Mouse (Mus musculus) adrenal gland, adult 8-10 months (tissue): ENCODE measurements around the gene Fkbp6. TPM values are rescaled to one million over a fixed set of nuclear protein-coding genes. Genes with fewer than 3 reads are reported as not detected.

Experiments used
- DNase-seq: peaks from one replicate; pipeline ENCODE4 v3.0.0; 2022
- total RNA-seq, 4 experiments: library from RNA; stranded (reverse); gene quantifications; 2 replicates each; pipeline ENCODE4 v1.2.4; 2022

The Fkbp6 gene
- total RNA-seq, 4 experiments from 2014 or later: 0.21 to 0.52 TPM; not detected in 2

DNA sequence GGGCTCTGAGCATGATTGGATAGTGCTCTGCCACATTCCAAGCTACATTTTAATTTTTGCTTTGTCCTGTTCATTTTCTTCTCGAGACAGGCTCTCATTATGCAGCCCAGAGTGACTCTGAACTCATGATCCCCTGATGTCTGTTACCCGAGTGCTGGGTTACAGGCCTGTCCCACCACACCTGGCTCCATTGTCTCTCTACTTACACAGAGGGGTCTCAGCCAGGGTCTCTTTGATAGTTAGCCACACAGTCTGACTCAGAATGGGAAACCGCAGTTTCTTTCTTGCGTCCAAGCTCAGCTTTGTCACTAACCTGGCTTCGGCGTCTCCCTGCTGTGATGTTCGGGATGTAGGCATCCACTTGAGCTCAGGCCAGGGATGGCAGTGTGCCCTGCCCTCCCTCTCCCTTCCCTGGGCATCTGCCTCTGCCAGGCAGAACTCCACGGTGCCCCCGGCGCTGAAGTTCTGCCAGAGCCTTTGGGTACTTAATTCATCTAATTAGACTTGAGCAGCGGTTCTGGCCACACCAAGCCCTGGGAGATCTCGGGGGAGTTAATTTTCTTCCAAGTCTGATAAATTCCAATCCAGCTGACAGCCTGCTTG, 78.2 kb downstream of the Fkbp6 start:
- DNase-seq: no peak

DNA sequence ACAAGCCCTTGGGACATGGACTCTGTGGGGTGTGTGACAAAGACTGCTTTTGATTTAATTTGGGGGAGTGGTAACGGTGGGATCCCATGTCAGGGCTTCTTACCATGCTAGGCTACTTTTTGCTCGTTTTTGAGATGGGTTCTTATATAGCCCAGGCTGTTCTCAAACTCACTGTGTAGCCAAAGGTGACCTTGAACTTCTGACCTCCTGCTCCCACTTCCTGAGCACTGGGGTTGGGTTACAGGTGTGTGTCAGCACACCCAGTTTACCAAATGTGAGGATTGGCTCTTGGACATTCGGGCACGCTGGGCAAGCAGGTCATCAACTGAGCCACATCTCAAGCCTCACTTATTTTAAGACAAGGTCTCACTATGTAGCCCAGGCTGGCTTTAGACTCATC, 79.5 kb downstream of the Fkbp6 start:
- DNase-seq: no peak

DNA sequence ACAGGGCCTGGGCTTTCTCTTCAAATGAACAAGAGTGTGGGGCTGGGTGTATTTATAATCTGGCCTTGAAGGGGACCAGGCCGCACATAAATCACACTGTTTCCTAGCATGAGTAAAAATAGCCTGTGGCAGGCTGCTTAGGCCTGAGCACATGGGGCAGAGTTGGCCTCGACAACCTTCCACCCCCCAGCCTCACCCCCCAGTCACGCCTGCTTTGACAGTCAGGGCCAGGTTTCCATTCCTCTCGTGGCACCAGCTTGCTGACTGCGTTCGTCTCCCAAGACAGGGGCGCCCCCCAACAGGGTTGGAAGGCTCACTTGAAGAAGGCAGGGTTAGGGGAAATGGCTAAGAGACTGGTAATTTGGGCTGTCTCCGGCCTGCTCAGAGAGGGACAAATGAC, 80.4 kb downstream of the Fkbp6 start:
- peak; percentile 45 for DNase-seq

DNA sequence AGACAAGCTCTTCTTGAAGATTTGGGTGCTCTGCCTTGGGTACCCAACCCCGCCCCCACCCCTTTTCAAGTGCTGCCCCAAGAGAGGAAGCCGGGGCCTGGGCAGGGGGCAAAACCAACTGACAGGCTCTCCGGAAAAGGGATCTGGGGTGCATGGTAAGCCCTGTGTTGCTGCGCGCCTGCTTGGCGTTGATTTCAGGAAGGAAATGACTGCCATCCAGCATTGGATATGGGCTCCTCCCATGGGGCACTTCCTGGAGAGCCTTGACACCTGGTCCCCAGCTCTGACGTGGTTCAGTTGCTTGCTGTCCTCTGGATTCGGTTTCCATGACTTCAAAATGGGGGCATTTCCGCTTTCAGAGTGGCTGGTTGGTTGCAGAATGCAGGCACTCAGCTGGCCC, 85.3 kb downstream of the Fkbp6 start:
- no peak for DNase-seq

DNA sequence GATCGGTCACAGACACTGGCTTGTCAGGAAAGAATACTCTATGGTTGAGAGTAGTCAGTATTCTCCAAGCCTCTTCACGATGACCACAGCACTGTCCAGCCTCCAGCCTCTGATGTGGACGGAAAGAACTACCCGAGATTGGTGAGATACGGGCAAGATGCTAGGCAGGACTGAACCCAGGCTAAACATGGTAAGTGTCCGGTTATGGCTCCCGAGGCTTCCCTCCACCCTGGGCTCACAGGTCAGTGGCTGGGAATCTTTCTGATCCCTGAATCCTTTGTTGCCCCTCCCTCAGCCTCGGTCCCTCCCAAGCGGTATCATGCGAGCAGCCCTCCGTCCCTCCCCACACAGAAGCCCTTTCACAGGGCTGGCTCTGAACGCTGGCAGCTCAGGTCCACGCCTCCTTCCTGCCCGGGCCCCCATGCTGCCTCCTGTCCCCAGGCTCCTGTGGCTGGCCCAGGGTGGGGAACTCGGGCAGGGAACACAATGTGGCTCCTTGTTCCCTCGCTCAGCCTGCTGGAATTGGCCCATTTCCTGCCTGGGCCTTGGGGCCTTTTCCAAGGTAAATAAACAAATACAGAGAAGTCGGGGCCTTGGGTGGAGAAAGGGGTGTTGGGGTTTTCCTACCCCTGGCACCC, 85.9 kb downstream of the Fkbp6 start:
- DNase-seq: peak; percentile 45

DNA sequence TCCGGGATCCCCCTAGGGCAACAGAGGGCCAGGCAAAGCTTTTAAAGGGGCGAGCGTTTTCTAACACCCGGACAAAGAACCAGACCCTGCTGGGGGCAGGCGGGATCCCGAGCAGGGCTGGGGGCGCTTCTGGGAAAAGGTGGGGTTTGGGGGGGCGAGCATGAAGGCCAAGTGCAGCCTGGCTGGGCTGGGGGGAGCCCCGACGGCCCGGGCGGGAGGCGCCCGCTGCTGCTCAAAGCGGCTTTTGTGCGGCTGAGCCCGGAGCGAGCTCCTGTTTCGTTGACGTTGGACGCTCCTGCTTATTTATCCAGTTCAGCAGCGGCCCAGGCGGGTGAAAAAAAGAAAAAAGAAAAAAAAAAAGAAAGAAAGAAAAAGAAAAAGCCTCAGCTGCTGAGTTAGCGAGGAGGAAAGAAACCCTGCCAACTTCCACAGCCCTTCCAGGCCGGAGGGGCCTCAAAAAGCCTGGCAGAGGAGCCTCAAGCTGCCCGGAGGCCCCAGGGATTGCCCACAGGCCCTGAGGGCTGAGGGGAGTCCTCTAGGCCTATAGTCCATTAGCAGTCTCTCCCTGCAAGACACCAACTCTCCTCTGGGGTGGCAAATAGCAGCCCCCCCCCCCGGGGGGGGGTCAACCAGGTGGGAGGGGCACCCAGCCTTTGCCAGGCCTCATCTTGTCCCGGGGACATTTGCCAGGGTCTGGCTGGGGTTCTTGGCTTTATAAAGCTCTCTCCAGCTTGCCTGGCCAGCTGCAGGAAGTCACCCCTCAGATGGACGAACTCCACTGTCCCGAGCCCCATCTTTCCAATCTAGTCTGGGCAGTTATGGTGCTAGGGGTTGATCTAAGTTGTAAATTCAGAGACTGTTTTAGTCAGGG, 91.3 kb downstream of the Fkbp6 start:
- no peak for DNase-seq

DNA sequence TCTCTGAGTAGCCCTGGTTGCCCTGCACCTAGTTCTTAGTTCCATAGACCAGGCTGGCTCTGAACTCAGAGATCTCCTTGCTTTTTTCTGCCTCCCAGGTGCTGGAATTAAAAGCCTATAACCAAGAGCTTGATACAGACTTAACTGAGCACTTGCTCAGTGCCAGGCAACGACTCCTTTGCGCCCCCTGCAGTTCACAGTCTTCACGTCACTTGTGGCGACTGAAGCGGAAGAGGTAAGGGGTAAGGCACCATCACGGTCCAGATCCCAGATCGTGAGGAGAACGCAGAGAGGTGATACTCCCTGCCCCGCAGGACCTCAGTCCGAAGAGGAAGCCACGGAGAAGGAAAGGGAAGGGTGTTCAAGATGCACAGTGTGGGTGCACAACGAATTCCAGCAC, 92.3 kb downstream of the Fkbp6 start:
- no peak for DNase-seq

DNA sequence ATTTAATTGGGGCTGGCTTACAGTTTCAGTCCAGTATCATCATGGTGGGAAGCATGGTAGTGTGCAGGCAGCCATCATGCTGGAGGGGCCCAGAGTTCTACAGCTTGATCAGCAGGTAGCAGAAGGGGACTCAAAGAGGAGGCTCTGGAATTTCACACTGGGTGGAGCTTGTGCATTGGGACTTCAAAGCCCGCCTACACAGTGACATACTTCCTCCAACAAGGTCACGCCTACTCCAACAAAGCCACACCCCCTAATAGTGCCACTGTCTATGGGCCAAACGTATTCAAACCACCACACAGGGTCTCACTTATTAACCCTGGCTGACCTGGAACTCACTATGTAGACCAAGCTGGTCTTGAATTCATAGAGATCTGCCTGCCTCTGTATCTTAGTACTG, 93.7 kb downstream of the Fkbp6 start:
- DNase-seq: no peak

DNA sequence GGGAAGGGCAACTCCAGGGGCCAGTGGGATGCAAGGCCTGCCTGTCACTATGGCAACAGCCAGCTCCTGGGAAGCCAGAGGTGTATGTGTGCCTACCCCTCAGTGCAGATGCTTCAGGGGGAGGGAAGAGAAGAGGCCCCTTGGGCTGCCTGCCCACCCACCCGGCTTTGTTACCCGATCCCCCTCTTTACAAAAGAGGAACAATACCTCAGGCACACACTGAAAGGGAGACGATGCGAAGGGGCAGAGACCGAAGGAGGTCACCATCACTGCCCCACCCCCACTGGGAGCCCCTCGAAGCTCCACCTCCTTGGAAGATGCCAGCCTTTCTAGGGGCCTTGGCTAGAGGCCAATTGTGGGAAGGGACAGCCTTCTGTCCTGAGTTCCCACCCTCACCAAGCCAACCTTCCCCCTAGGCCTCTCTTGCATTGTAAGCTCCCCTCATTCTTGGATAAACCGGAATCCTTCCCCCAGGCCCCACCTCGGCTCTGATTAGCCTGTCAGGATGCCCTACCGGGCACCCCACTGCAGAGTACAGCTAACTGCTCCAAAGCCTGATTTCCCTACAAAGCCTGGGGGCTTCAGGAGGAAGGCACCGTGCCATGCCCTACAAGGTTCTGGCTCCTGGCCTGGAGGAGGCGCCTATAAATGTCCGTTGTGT, 96.0 kb downstream of the Fkbp6 start:
- no peak for DNase-seq

DNA sequence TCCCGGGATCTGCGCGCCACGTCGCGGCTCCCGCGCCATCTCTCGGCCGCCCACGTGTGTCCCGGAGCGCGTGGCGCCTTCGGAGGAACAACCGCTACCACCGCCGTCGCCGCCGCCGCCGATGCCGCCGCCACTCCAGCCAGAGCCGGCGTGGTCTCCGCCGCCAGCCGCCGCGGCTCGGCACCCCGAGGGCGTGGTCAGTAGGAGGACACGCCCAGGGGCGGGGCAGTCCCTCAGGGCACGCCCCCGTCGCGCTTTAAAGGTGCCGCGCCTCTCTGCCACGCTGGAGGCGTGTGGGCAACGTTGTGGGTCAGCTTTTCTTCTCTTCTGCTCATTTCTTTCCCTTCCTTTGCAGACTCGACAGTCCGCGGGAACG, 98.8 kb downstream of the Fkbp6 start, which contains the start of gene Fzd9:
TSS of gene Fzd9 (minus strand) at position 152 of the 376 bp plus-strand sequence.
- DNase-seq: peak; percentile 70

DNA sequence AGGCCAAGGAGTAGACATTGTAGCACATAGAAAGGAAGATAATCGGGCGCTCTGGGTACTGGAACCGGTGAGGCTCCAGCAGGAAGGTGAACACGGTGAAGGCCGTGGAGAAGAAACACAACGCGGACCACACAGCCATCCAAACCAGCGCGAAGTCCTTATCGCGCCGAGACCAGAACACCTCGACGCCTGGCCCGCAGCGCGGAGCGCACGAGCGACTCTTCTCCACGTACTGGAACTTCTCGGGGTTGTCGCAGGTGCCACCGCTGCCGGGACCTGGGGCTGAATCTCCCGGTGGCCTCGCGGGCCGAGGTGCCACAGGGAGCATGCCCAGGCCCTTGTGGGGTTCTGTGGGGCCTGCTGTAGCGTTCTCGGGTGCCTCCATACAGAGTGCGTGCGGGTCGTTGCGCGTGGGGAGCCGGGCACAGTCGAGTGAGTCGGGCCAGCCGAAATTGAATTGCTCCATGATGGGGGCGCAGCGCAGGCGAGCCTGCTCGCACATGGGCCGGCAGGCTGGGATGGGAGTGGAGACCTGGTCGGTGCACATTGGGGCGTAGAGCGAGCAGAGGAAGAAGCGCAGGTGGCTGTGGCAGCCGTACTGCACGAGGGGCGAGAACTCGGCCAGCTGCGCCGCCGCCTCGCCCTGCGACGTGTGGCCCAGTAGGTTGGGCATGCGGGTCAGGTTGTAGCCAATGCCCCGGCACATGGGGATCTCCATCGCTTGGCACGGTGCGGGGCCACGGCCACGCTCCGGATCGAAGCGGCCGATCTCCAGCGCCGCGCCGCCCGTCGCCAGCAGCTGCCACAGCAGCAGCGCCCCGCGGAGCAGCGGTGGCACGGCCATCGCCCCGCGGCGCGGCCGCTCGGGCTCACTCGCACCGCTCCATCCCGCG, 99.4 kb downstream of the Fkbp6 start:
- DNase-seq: no peak

DNA sequence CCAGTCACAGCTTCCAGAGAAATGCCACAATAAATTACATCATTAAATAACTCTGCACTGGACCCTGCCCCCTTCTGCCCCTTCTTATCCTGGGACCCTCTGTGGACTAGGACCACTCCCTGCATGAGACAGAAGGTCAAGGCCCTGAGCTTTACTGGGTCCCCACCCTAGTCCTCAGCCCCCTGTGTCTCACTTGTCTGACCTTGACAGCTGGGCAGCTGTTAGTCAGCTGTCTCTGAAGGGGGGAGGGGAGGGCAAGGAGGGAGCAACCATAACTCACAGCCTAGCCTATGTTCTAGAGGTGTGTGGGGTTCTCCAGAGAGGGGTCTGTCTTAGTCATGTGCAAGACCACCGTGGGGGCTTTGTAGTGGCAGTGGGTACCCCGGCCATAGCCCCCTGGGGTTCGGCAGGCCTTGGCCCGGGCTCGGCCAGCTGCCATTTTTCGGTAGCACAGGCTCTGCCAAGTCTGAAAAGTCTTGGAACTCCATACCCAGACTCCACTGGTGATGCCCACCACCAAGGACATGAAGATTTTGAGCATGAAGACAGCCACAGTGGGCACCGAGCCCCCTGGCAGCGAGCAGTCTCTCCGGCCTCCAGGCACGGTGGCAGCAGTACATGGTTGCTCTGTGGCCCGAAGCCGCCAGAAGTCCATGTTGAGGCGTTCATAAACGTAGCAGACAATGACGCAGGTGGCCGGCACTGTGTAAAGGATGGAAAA, 100.7 kb downstream of the Fkbp6 start:
- no peak for DNase-seq

DNA sequence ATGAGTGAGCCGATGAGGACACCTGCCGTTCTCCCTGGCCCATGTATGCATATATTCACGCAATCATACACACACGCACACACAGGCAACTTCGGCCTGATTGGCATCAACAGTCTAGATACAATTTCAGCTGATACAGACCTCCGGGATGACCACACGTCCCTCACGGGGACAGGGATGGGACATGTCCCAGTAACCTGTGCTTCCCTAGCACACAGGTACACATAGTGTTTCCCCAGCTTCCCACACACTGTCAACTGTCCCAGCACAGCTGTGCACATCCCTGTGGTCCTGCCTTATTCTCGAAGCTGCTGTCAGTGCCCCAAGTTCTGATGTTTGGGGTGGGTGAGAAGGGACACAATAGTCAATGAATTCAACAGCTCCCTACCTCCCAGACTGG, 102.5 kb downstream of the Fkbp6 start:
- DNase-seq: no peak

DNA sequence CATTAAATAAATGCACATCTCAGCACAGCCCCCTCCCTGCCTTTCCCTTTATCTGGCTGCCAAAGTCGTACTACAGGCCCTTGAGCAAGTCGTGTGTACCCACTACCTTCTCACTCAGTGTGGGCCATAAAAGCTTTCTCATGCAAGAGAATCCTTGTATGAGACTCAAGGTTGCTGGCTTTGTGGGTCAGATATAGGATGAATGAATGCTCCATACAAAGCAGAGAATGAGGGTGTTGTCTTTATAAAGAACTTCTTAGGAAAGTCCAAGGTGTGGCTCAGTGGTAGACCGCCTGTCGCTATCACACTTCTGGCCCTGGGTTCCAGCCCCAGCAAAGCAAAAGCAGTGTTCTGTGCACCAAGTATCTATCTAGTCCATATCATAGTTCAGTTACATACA, 103.3 kb downstream of the Fkbp6 start:
- DNase-seq: no peak

DNA sequence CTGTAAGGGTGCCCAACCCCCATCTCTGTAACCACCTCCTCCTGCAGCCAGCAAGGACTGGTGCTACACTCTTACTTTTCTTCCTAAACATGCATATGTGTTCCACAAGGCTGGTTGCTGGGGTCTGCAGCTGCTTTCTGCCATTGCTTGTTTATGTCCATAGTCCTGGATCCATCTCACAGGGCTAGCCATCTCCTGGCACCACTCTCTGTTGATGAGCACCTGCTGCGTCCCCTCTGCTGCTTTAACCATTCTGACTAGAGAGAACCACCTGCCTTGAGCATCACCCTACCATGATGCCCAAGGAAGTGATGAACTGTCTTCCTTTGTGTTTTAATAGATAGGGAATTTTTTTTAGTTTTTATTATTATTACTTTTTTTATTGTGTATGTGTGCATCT, 106.7 kb downstream of the Fkbp6 start:
- DNase-seq: no peak

DNA sequence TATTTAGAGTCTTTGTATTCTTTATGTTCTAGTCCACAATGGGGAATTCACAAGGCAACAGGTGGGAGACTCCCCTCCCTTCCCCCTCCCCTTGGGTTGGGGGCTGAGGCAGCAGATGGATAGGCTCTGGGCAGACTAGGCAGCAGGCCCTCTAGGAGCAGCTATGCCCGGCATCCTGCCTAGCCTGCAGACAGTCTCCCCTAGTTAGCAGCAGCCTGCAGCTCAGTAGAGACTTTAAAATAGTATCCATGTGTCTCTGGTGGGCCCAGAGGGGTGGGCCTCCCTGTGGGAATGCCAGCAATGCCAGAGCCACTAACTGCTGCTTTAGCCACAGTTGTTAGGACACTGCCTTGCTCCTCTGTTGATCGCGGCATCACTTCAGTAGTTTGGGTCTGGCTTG, 107.2 kb downstream of the Fkbp6 start:
- no peak for DNase-seq

DNA sequence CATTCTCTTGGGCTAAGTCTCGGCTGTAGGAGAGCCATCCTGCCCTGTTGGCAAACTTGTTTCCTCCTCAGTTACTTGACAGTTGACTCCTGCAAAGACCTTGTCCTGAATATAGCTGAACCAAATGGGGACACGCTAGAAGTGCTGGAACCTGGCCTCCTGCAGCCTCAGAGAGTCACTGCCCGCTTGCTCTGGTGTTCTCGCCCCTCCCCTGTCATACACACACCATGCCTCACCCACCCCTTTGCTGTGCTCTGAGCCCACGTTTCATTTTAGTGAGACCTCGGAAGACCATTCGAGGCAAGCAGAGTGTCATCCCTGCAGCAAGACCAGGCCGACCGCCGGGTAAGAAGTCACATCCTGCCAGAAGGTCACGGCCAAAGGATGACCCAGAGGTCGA, 107.7 kb downstream of the Fkbp6 start:
- no peak for DNase-seq
